Mouse (Mus musculus) kidney, embryonic 16.5 days (tissue): ENCODE measurements at regions not wholly inside any gene's neighbourhood (a gene's known extent, or its start where the extent isn't known, plus 50 kb on each side); places are given as distances from the start of the nearest gene placed in this dataset.
"Not testable (repeated sequence)": the region's sequence is repeated elsewhere in the genome, so short reads cannot be mapped to it uniquely, and the experiment has no call there.

ENCODE experiments used
- ATAC-seq: fragments of 200-750 bp; cut with Nextera tagmentation; 2 replicates; pipeline ENCODE4 v1.8.0; 2017; ENCODE audit warnings: moderate TSS enrichment; ENCODE audit not compliant: low FRiP score, low TSS enrichment
- H3K27ac ChIP-seq: fragments of 300-500 bp; sonication (generic); 2 replicates; pipeline ENCODE4 v1.5.1; 2014; ENCODE audit warnings: low read length
- H3K27me3 ChIP-seq: fragments of 300-500 bp; sonication (generic); 2 replicates; pipeline ENCODE4 v1.6.1; 2014; ENCODE audit warnings: low read length, control low read depth, mixed read lengths; ENCODE audit not compliant: insufficient read depth
- H3K36me3 ChIP-seq: fragments of 300-500 bp; sonication (generic); 2 replicates; pipeline ENCODE4 v1.6.1; 2014; ENCODE audit warnings: low read length, control low read depth, mixed read lengths; ENCODE audit not compliant: insufficient read depth
- H3K4me1 ChIP-seq: fragments of 300-500 bp; sonication (generic); 2 replicates; pipeline ENCODE4 v1.6.1; 2014; ENCODE audit warnings: low read length, control low read depth, mixed read lengths; ENCODE audit not compliant: insufficient read depth
- H3K4me2 ChIP-seq: fragments of 300-500 bp; sonication (generic); replicated peaks from 2 replicates; pipeline ENCODE4 v1.6.1; 2014; ENCODE audit warnings: low read depth, low read length
- H3K4me3 ChIP-seq: fragments of 300-500 bp; sonication (generic); 2 replicates; pipeline ENCODE4 v1.5.1; 2014; ENCODE audit warnings: mild to moderate bottlenecking, low read length
- H3K9ac ChIP-seq: fragments of 300-500 bp; sonication (generic); replicated peaks from 2 replicates; pipeline ENCODE4 v1.6.1; 2014; ENCODE audit warnings: low read length
- H3K9me3 ChIP-seq: fragments of 300-500 bp; sonication (generic); 2 replicates; pipeline ENCODE4 v1.6.1; 2016; ENCODE audit warnings: low read length, control low read depth
- WGBS: fragments of 180-500 bp; shearing (Covaris S2); extraction: QIAGEN DNeasy Blood & Tissue Kit; methylation state at CpG from one replicate; pipeline ENCODE4 v1.1.7; 2014; 5-methylcytosine and 5-hydroxymethylcytosine counted together

GRCm38 (mm10) chr3:22411976-22412660 lies 335.7 kb downstream of the Tbl1xr1 start:
- not testable (repeated sequence) for H3K27me3 ChIP-seq, H3K4me1 ChIP-seq, H3K4me2 ChIP-seq, H3K4me3 ChIP-seq, ATAC-seq, H3K36me3 ChIP-seq, H3K27ac ChIP-seq, H3K9me3 ChIP-seq, H3K9ac ChIP-seq
- 81% methylated on average over 4 of the region's 4 CpGs for WGBS

DNA sequence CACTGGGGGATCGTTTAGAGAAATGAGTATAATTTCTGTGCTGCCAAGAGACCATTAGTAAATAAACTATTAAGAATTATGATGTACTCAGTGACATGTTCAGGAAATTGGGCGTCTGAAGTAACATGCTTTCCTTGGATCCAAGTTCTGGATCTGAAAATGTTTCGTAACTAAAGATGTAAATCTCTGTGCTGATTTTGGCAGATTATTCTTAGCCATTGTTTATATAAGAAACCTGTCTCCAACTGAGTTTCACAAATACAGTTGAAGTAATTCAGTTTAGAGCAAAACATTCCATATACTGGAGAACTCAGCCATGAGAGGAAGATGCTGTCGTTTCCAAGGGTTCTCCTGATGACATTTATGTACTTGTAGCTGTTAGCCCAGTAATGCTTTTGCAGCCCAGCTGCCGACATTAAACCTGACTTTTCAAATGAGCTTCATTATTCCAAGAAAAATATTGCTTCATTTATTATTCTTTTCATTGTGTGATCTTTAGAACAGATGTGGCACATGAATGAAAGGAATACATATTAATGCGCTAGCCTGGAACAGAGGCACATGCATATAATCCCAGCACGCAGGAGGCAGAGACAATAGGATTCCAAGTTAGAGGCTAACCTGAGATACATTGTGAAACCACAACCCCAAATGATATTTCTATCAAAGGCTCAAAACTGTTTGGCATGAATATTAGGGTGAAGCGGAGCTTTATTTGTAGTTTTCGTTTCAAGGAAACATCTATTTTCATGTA lies 361.8 kb downstream of the Tbl1xr1 start:
- no peak overlapping the region for H3K4me3 ChIP-seq

DNA sequence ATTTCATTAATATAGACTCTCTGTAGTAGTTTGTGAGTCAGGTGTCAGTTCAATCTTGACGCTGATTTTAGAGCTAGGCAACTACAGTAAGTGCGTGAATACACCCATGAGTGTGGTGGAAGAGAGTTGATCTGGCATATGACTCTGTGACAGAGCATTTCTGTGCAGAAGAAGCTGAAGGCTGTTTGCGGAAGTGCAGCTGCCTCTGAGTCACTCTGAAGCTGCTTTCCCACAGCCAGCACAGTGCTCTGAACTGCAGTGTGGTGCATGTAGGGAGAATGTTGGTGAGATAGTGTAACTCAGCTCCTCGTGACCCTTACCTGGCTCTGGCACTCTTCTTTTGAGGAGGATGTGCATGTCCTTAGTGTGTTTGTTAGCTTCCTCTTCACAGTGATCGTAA lies 394.1 kb downstream of the Tbl1xr1 start:
- Histone ChIP-seq H3K9ac (no peak overlapping the region), H3K4me1 (no peaks in the 10 kb centered on the region), H3K27me3 (no peaks in the 10 kb centered on the region), H3K27ac (no peak overlapping the region), H3K4me3 (no peak overlapping the region), H3K9me3 (no peaks in the 10 kb centered on the region), H3K4me2 (no peak overlapping the region), H3K36me3 (no peaks in the 10 kb centered on the region)
- WGBS, result 84% methylated on average over 5 of the region's 5 CpGs
- ATAC-seq, result no peak

More for the DNA sequence above, 361.8 kb downstream of the Tbl1xr1 start:
- no peak overlapping the region for H3K9ac ChIP-seq
- no peaks in the 10 kb centered on the region for H3K27me3 ChIP-seq
- WGBS, result 57% methylated on average over 9 of the region's 9 CpGs
- H3K36me3 ChIP-seq, result no peaks in the 10 kb centered on the region
- peak; percentile 70 for ATAC-seq
- H3K4me2 ChIP-seq, result no peak overlapping the region
- no peak overlapping the region for H3K27ac ChIP-seq
- no peaks in the 10 kb centered on the region for H3K9me3 ChIP-seq
- H3K4me1 ChIP-seq, result no peaks in the 10 kb centered on the region

GRCm38 (mm10) chr3:22492530-22492929 lies 416.1 kb downstream of the Tbl1xr1 start:
- no peak for ATAC-seq

More at GRCm38 (mm10) chr3:22492530-22492929, 416.1 kb downstream of the Tbl1xr1 start:
- Histone ChIP-seq H3K27me3 (no peaks in the 10 kb centered on the region), H3K27ac (no peak overlapping the region), H3K4me3 (no peak overlapping the region), H3K4me2 (no peak overlapping the region), H3K36me3 (no peaks in the 10 kb centered on the region), H3K9me3 (no peaks in the 10 kb centered on the region), H3K4me1 (no peaks in the 10 kb centered on the region), H3K9ac (no peak overlapping the region)
- WGBS, result 92% methylated on average over 2 of the region's 2 CpGs
